Mouse (Mus musculus): ENCODE results near the gene Qpctl.

- TF ChIP-seq UBTF (IDR thresholded peaks at IDR 0.05; ENCODE audit: borderline replicate concordance, insufficient read depth, low read depth, low read length) (no peak), CTCF (IDR thresholded peaks at IDR 0.05 in 2 of 3, conservative IDR thresholded peaks at IDR 0.05 in 1 of 3; ENCODE audit: control insufficient read depth in 1 of 3, insufficient read depth in 1 of 3, low read depth in 2 of 3, low read length in 3 of 3, poor library complexity in 1 of 3, severe bottlenecking in 1 of 3) (peak; percentile 77 to 83 (median 82)), MYC (IDR thresholded peaks at IDR 0.05; ENCODE audit: low read depth, low read length) (no peak), TAL1 (IDR thresholded peaks at IDR 0.05; ENCODE audit: low read length) (no peak)
Measured at GRCm38 (mm10) chr7:19197985-19198384, 48.9 kb upstream of the Qpctl start.
